Mouse (Mus musculus) midbrain, embryonic 14.5 days (tissue): ENCODE measurements around the gene Phf7. TPM values are rescaled to one million over a fixed set of nuclear protein-coding genes. Genes with fewer than 3 reads are reported as not detected.

Experiments
- ATAC-seq: fragments of 200-750 bp; cut with Nextera tagmentation; 2 replicates; pipeline ENCODE4 v1.8.0; 2017; ENCODE audit warnings: moderate number of reproducible peaks, moderate library complexity; ENCODE audit not compliant: low FRiP score, low TSS enrichment
- DNase-seq: peaks from one replicate; pipeline ENCODE4 v3.0.0-alpha.2; 2015
- H3K27ac ChIP-seq: fragments of 300-500 bp; sonication (generic); replicated peaks from 2 replicates; pipeline ENCODE4 v1.5.1; 2014; ENCODE audit warnings: mild to moderate bottlenecking, low read depth, low read length, moderate library complexity
- H3K27me3 ChIP-seq: fragments of 300-500 bp; sonication (generic); 2 replicates; pipeline ENCODE4 v1.6.1; 2014; ENCODE audit warnings: low read length, control low read depth, mixed read lengths; ENCODE audit not compliant: control insufficient read depth, insufficient read depth
- H3K36me3 ChIP-seq: fragments of 300-500 bp; sonication (generic); 2 replicates; pipeline ENCODE4 v1.6.1; 2014; ENCODE audit warnings: low read length, control low read depth; ENCODE audit not compliant: control insufficient read depth, insufficient read depth
- H3K4me1 ChIP-seq: fragments of 300-500 bp; sonication (generic); 2 replicates; pipeline ENCODE4 v1.6.1; 2014; ENCODE audit warnings: mild to moderate bottlenecking, antibody characterized with exemption, low read length, control low read depth; ENCODE audit not compliant: control insufficient read depth, insufficient read depth
- H3K4me2 ChIP-seq: fragments of 300-500 bp; sonication (generic); 2 replicates; pipeline ENCODE4 v1.6.1; 2014; ENCODE audit warnings: mild to moderate bottlenecking, low read length, moderate library complexity
- H3K4me3 ChIP-seq: fragments of 300-500 bp; sonication (generic); replicated peaks from 2 replicates; pipeline ENCODE4 v1.5.1; 2014; ENCODE audit warnings: low read depth, low read length
- H3K9ac ChIP-seq: fragments of 300-500 bp; sonication (generic); replicated peaks from 2 replicates; pipeline ENCODE4 v1.6.1; 2014; ENCODE audit warnings: mild to moderate bottlenecking, low read length, moderate library complexity
- H3K9me3 ChIP-seq: fragments of 300-500 bp; sonication (generic); 2 replicates; pipeline ENCODE4 v1.6.1; 2016; ENCODE audit warnings: low read length, control low read depth, mixed read lengths; ENCODE audit not compliant: control insufficient read depth
- WGBS: fragments of 180-500 bp; shearing (Covaris S2); extraction: QIAGEN DNeasy Blood & Tissue Kit; methylation state at CpG from one replicate; pipeline ENCODE4 v1.1.7; 2014; 5-methylcytosine and 5-hydroxymethylcytosine counted together
- polyA plus RNA-seq: library from polyadenylated mRNA; unstranded; fragments of >200 nt; fragmentation: Nextera tagmentation; extraction: Ambion mirVana; gene quantifications from 2 replicates; pipeline ENCODE4 v1.2.1, GENCODE M21; 2014

Gene Phf7
- polyA plus RNA-seq, 1 experiment from 2014 or later, result 12.1 TPM

DNA sequence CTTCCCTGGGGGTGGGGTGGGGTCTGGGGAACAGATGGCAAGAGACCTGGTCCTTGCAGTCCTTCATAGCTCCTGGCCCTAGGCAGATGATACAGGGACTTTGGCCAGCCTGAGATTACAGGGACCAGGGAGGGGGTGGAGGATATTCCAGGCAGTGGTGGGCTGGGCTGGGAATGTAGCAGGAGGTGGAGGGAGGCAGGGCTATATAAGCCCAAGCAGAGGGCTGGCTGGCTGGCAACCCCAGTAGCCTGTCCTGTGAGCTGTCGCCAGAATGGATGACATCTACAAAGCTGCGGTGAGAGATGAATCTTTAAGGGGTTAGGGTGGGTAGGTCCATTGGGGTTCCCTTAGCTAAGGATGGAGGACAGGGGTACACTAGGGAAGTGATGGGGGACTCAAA, 43.0 kb downstream of the Phf7 start, which contains the start of gene Tnnc1:
Tnnc1 (plus strand) TSS at position 229 of the 400 bp plus-strand sequence.
- Histone ChIP-seq H3K27me3 (no peaks in the 10 kb centered on the region), H3K4me2 (peak within 1 kb of the TSS; percentile 98), H3K27ac (peak within 1 kb of the TSS; percentile 90), H3K36me3 (peaks cover 12% of the 10 kb centered on the region), H3K4me3 (peak within 1 kb of the TSS; percentile 65), H3K9me3 (no peaks in the 10 kb centered on the region), H3K9ac (peak within 1 kb of the TSS; percentile 82), H3K4me1 (peaks cover 17% of the 10 kb centered on the region)
- 76% methylated on average over 2 of the region's 2 CpGs for WGBS
- DNase-seq (no peak), ATAC-seq (no peak)

DNA sequence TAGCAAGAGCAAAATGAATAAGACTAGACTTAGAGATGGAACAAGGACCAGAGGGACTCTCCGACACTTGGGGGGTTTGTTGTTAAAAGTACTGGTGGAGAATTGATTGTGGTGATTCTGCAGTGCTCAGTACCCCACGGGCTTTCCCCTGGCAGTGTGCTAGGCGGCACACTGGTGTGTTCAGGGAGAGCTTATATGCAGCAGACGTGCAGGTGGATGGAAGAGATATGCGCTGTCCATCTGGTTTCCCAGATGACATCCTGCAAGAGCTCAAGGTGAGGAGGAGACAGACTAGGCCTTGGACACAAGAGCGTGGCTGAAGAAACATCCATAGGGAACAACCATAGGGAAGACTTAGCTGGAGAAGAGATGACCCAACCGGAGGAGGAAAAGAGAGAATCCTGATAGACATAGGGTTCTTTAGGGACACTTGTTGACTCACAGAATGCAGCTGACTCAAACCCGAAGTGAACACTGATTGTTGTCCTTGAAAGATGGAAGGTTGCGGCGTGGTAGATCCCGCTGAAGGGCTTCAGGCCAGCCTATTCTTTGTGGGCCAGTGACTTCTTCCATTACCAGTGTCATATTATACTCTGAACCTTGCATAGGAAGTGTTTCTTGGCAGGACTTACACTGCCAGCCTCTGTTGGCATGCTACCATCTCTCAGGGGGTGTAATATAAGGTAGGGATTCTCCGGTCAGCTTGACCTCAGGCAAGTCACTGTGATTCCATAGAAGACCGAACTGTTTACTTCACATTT, 43.9 kb downstream of the Phf7 start:
- H3K27ac ChIP-seq, result peak overlapping the region; percentile 90
- H3K9me3 ChIP-seq, result no peaks in the 10 kb centered on the region
- DNase-seq, result no peak
- H3K27me3 ChIP-seq, result no peaks in the 10 kb centered on the region
- peak overlapping the region; percentile 98 for H3K4me2 ChIP-seq
- H3K4me3 ChIP-seq, result peak overlapping the region; percentile 65
- H3K36me3 ChIP-seq, result peaks cover 20% of the 10 kb centered on the region
- 80% methylated on average over 13 of the region's 13 CpGs for WGBS
- peak overlapping the region; percentile 82 for H3K9ac ChIP-seq
- no peak; the same call in 1 of the 2 replicates for ATAC-seq
- peaks cover 17% of the 10 kb centered on the region for H3K4me1 ChIP-seq

DNA sequence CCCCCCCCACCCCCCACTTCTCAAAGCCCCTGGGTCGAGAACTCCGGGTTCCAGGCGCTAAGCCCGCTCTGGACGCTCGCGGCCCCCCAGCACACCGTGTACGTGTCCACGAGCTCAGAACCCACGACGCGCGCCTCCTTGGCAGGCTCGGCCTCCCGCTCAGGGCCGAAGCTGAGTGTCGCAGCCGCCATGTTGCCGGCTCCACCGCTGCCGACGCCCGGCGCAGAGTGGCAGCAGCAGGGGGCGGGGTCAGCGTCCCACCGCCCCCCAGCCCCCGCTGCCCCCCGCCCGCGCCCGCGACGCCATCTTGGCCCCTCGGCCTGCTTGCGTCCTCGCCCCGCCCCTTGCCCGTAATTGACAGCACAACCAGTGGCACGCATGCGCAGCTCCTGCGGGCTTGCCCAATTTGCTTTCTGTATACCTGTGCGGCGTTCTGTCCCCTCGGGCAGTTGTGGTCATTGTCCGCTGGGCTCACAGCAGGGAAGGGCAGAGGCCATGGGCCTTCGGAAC, 44.6 kb downstream of the Phf7 start:
- ATAC-seq, result peak; percentile 77
- peak; percentile 99 for DNase-seq
- H3K36me3 ChIP-seq, result peaks cover 28% of the 10 kb centered on the region

DNA sequence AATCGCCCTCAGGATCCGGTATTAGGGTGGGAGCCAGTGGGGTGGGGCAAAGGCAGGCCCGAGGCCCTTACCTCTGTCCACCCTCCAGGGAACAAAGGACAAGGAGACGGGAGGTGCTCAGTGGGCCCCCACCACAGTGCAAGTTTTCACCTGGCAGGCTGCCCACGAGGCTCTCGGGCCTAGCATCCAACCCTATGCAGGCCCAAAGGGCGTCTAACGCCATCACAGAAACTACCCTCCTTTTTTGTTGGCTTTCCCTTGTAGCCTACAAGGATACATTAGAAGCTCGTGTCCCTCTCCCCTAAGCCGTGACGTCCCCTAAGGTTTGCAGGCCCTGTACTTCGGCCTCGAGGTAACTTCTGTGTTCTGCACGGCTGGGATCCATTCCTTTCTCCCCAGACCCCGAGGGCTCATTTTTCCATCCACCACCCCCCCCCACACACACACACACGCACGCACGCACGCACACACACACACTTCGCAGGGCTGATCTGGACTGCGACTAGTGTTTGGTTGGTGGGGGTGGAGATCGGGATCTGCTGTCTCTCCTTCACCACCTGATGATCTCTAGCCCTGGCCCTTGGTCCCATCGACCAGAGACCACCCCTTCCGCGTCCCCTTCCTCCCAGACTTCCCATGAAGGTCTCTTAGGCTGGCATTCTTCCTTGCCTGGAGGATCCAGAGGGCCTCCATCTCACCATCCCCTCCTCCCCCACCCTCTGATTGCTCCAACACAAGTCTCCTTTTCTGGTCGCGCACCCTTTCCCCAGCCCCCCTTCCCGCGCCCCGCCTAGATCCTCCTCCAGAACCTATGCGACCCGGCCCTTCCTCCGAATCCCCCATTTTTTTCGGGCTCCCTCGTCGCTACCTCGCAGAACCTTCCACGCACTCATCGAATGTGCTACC, 45.3 kb downstream of the Phf7 start:
- peaks cover 34% of the 10 kb centered on the region for H3K36me3 ChIP-seq
- WGBS, result 1% methylated on average over 39 of the region's 39 CpGs
- peaks cover 17% of the 10 kb centered on the region for H3K4me1 ChIP-seq

More for the DNA sequence above, 44.6 kb downstream of the Phf7 start:
- Histone ChIP-seq H3K4me2 (peak overlapping the region; percentile 98), H3K4me1 (peaks cover 17% of the 10 kb centered on the region), H3K9ac (peak overlapping the region; percentile 82), H3K9me3 (no peaks in the 10 kb centered on the region), H3K4me3 (peak overlapping the region; percentile 65), H3K27ac (peak overlapping the region; percentile 90), H3K27me3 (no peaks in the 10 kb centered on the region)
- WGBS, result 1% methylated on average over 48 of the region's 48 CpGs

DNA sequence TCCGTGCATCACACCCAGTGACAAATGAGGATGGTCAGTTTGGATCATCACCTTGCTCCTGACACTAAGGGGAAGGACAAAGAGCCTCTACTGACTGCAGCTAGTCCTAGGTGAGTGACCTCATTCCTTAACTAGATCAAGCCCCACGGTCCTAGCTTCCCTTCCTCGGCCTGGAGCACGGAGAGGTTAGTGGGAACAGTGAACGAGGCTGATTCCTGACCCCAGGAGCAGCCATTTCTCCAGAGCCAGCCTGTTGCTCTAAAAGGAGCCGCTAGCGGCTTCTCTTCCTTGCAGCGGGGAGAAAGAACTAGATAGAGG, 45.9 kb downstream of the Phf7 start:
- Histone ChIP-seq H3K4me2 (peak overlapping the region; percentile 98), H3K36me3 (peaks cover 40% of the 10 kb centered on the region), H3K9ac (peak overlapping the region; percentile 82), H3K27ac (peak overlapping the region; percentile 90), H3K4me1 (peaks cover 17% of the 10 kb centered on the region), H3K9me3 (no peaks in the 10 kb centered on the region), H3K27me3 (no peaks in the 10 kb centered on the region), H3K4me3 (peak overlapping the region; percentile 65)
- ATAC-seq (peak; percentile 15; the same call in 1 of the 2 replicates), DNase-seq (no peak)
- 13% methylated on average over 8 of the region's 8 CpGs for WGBS

More for the DNA sequence above, 45.3 kb downstream of the Phf7 start:
- Histone ChIP-seq H3K9ac (peak overlapping the region; percentile 82), H3K4me3 (peak overlapping the region; percentile 65), H3K27ac (peak overlapping the region; percentile 90), H3K4me2 (peak overlapping the region; percentile 98), H3K9me3 (no peaks in the 10 kb centered on the region), H3K27me3 (no peaks in the 10 kb centered on the region)
- ATAC-seq (peak; percentile 69), DNase-seq (peak; percentile 67)

DNA sequence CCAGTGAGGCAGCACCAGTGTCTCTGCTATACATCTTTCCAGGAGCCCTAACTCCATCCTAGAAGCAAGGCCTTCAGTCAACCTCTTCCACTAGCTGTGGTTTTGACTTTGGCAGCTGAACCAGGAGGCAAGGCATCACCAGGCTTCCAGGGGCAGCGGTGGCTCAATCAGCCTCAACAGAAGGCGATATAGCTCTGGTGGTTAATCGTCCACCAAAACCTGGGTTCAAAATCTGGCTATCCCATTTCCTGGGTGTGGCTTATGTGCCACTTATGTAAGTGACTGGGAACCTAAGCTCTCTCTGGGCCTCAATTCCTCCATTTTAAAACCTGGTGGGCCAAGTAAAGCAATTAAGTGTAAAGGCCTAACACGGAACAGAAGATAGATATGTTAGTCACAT, 46.3 kb downstream of the Phf7 start:
- WGBS, result 77% methylated on average over 4 of the region's 4 CpGs

DNA sequence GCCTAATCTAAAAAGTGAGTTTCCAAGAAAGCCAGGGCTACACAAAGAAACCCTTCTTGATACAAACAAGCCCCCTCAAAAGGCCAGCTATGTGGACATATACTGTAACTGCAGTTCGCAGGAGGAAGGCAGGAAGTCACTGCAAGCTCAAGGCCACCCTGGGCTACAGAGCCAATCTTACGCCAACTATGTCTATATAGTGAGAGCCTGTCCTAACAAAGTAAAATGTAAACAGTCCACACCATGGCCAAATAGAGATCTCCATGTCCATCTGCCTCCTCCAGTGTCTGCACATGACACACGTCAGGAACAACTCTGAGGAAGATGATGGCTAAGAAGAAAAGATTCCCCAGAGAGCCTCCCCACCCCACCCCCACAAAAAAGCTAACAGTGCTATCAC, 51.1 kb downstream of the Phf7 start:
- Histone ChIP-seq H3K36me3 (peaks cover 76% of the 10 kb centered on the region), H3K9ac (no peak overlapping the region), H3K4me3 (no peak overlapping the region), H3K9me3 (no peaks in the 10 kb centered on the region), H3K27ac (no peak overlapping the region), H3K4me1 (peaks cover 20% of the 10 kb centered on the region), H3K4me2 (no peak overlapping the region), H3K27me3 (no peaks in the 10 kb centered on the region)
- WGBS, result 94% methylated on average over 3 of the region's 3 CpGs
- no peak for ATAC-seq
- no peak for DNase-seq

More for the DNA sequence above, 46.3 kb downstream of the Phf7 start:
- ATAC-seq (no peak), DNase-seq (no peak)
- Histone ChIP-seq H3K9me3 (no peaks in the 10 kb centered on the region), H3K27ac (peak overlapping the region; percentile 90), H3K4me1 (peaks cover 17% of the 10 kb centered on the region), H3K27me3 (no peaks in the 10 kb centered on the region), H3K4me2 (peak overlapping the region; percentile 98), H3K36me3 (peaks cover 44% of the 10 kb centered on the region), H3K4me3 (peak overlapping the region; percentile 65), H3K9ac (peak overlapping the region; percentile 82)

DNA sequence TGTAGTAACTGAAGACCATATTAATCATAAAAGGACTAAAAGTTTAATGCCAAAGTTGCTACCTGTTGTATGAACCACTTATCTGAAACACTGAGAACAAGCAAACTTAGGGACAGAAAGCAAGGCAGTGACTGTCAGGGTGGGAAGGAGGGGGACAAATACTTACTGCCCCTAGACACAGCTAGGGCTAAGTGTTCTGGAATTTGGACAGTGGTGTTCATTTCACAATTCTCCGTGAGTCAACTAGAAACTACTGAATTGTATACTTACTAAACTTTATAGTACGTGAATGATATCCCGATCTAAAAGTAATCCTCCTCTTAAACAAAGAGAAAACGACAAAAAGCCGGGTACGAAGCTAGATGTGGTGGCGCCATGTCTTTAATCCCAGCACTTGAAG, 51.5 kb downstream of the Phf7 start:
- ATAC-seq (no peak), DNase-seq (no peak)
- Histone ChIP-seq H3K4me2 (no peak overlapping the region), H3K36me3 (peaks cover 80% of the 10 kb centered on the region), H3K27ac (no peak overlapping the region), H3K9me3 (no peaks in the 10 kb centered on the region), H3K4me3 (no peak overlapping the region), H3K4me1 (peaks cover 16% of the 10 kb centered on the region), H3K27me3 (no peaks in the 10 kb centered on the region), H3K9ac (no peak overlapping the region)
- WGBS, result 94% methylated on average over 7 of the region's 7 CpGs
